Mouse (Mus musculus) hindbrain, embryonic 15.5 days (tissue): ENCODE measurements around the gene Neil1. TPM values are rescaled to one million over a fixed set of nuclear protein-coding genes. Genes with fewer than 3 reads are reported as not detected.
A peak's percentile ranks its signal among the peaks of the same experiment; 100 is the strongest.

Source experiments
- ATAC-seq: fragments of 200-750 bp; cut with Nextera tagmentation; 2 replicates; pipeline ENCODE4 v1.8.0; 2017; ENCODE audit warnings: low read depth, moderate number of reproducible peaks, moderate TSS enrichment; ENCODE audit not compliant: low FRiP score
- H3K27ac ChIP-seq: fragments of 300-500 bp; sonication (generic); replicated peaks from 2 replicates; pipeline ENCODE4 v1.5.1; 2015; ENCODE audit warnings: mild to moderate bottlenecking, inconsistent platforms
- H3K27me3 ChIP-seq: fragments of 300-500 bp; sonication (generic); 2 replicates; pipeline ENCODE4 v1.6.1; 2015; ENCODE audit warnings: control low read depth, inconsistent platforms
- H3K36me3 ChIP-seq: fragments of 300-500 bp; sonication (generic); 2 replicates; pipeline ENCODE4 v1.6.1; 2015; ENCODE audit warnings: control low read depth, inconsistent platforms
- H3K4me1 ChIP-seq: fragments of 300-500 bp; sonication (generic); replicated peaks from 2 replicates; pipeline ENCODE4 v1.6.1; 2015; ENCODE audit warnings: control low read depth, inconsistent platforms
- H3K4me2 ChIP-seq: fragments of 300-500 bp; sonication (generic); 2 replicates; pipeline ENCODE4 v1.6.1; 2015; ENCODE audit warnings: moderate library complexity, mild to moderate bottlenecking, inconsistent platforms
- H3K4me3 ChIP-seq: fragments of 300-500 bp; sonication (generic); 2 replicates; pipeline ENCODE4 v1.5.1; 2015; ENCODE audit warnings: mild to moderate bottlenecking, inconsistent platforms
- H3K9ac ChIP-seq: fragments of 300-500 bp; sonication (generic); 2 replicates; pipeline ENCODE4 v1.6.1; 2015; ENCODE audit warnings: inconsistent platforms
- H3K9me3 ChIP-seq: fragments of 300-500 bp; sonication (generic); 2 replicates; pipeline ENCODE4 v1.6.1; 2016; ENCODE audit warnings: control low read depth, inconsistent platforms
- WGBS: fragments of 180-500 bp; shearing (Covaris S2); methylation state at CpG from one replicate; pipeline ENCODE4 v1.1.7; 2015; 5-methylcytosine and 5-hydroxymethylcytosine counted together
- polyA plus RNA-seq: library from polyadenylated mRNA; unstranded; fragments of >200 nt; fragmentation: Nextera tagmentation; extraction: Ambion mirVana; gene quantifications from 2 replicates; pipeline ENCODE4 v1.2.1, GENCODE M21; 2015

The Neil1 gene
- 9.1 and 9.9 TPM in 2 replicates for polyA plus RNA-seq

DNA sequence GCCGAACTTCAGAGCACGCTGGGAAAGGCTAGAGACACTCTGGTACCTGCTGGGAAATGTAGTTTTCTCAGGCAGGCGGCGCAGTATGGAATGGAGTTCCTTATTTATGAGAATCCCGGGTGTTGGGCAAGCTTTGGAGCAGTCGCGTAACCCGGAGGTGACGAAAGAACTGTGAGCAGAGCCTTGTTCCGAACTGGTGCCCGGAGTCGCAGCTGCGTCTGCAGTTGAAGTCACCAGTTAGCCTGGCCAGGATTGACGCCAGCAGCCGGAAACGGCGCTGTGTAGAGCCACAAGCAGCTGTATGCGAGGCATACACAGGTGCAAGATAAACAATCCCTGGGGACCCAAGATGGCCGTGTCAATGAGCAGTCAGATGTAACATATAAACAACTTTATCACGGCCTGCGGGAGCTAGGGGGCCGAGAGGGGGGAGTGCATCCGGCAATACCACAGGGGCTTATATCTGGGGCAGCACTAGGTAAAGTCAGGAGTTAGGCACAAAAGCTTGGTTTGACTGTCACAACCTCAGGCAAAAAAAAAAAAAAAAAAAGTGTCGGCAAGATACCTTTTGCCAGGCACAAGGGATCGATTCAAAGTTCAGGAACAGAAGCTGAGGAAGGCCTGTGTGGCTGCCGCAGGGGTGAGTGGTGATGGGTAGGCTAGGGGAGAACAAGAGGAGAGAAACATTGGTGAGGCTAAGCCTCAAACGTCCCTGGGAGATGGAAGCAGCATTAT, at the start of gene Neil1:
Neil1 (minus strand) TSS at position 162 of the 735 bp plus-strand sequence.
- Histone ChIP-seq H3K36me3 (0 out of 2 replicates have a peak, but pooled peaks cover under 1% of the 10 kb centered on the region), H3K4me2 (peak within 1 kb of the TSS; percentile 87), H3K9ac (peak within 1 kb of the TSS; percentile 66), H3K9me3 (no peaks in the 10 kb centered on the region), H3K4me3 (peak within 1 kb of the TSS; percentile 52), H3K4me1 (peaks cover 23% of the 10 kb centered on the region), H3K27ac (peak within 1 kb of the TSS; percentile 83), H3K27me3 (no peaks in the 10 kb centered on the region)
- 2% methylated on average over 27 of the region's 27 CpGs for WGBS
- ATAC-seq = peak; percentile 96

DNA sequence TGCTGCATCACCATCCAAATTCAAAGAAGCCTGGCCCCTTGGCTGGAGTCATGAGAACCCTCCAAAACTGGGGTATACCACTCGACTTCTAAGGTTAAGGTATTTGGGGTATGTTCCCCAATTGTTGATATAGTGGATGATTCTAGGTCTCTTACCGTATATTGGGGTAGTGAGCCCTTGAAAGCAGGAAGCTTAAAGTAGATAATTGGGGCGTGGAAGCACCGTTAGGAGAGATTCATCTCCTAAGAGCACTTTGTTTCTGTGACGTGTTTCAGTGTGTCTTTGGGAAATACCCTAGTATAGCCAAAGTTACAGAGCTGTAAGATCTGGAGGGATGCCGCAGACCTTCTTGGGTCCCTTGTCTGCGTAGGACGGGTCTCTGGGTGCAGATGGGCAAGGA, 49.3 kb upstream of the Neil1 start:
- H3K4me3 ChIP-seq = no peak overlapping the region
- H3K9ac ChIP-seq = no peak overlapping the region
- H3K27me3 ChIP-seq = no peaks in the 10 kb centered on the region
- no peak overlapping the region for H3K27ac ChIP-seq
- no peaks in the 10 kb centered on the region for H3K36me3 ChIP-seq
- ATAC-seq = no peak
- no peak overlapping the region for H3K4me2 ChIP-seq
- WGBS = 74% methylated on average over 8 of the region's 8 CpGs
- no peaks in the 10 kb centered on the region for H3K4me1 ChIP-seq
- no peaks in the 10 kb centered on the region for H3K9me3 ChIP-seq

DNA sequence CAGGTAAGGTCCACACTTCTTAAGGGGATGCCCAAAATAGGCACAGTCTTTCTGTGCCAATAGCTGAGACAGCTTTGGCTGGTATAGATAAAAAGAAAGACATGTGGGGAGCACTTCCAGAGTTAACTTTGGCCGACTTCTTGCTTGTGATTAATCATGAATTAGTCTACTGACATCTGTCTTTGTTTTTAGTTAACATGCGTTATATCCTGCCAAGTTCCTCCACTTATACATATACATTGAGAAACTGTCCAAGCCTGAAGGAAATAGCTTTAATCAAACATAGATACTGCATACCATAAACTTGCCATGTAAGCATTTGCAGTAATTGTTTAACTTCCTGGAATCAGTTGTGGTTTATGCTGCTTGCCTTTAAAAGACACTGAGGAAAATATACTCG, 48.6 kb upstream of the Neil1 start:
- H3K27me3 ChIP-seq = no peaks in the 10 kb centered on the region
- no peak overlapping the region for H3K4me2 ChIP-seq
- no peak for ATAC-seq
- no peaks in the 10 kb centered on the region for H3K9me3 ChIP-seq
- WGBS = 70% methylated on average over 3 of the region's 3 CpGs
- no peak overlapping the region for H3K27ac ChIP-seq
- H3K4me1 ChIP-seq = no peaks in the 10 kb centered on the region
- H3K4me3 ChIP-seq = no peak overlapping the region
- H3K9ac ChIP-seq = no peak overlapping the region
- H3K36me3 ChIP-seq = no peaks in the 10 kb centered on the region

DNA sequence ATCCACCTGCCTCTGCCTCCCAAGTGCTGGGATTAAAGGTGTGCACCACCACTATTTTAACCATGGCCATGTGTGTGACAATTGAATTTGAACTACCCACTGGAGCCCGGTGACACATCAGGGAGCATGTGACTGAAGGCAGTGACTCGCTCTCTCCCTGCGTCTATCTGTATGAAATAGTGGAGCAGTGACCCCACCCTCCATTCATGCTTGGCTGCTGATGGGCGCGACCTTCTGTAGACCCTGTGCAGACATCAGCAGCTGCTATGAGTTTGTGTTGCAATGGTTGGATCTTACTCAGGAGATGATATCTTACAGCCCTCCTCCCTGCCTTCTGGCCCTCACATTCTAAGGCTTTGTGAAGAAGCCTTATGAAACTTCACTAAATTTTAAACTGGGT, 20.3 kb upstream of the Neil1 start:
- no peaks in the 10 kb centered on the region for H3K36me3 ChIP-seq
- no peaks in the 10 kb centered on the region for H3K9me3 ChIP-seq
- H3K27ac ChIP-seq = no peak overlapping the region
- no peak for ATAC-seq
- H3K9ac ChIP-seq = no peak overlapping the region
- 0 out of 2 replicates have a peak, but pooled peaks cover 2% of the 10 kb centered on the region for H3K27me3 ChIP-seq
- no peaks in the 10 kb centered on the region for H3K4me1 ChIP-seq
- WGBS = 89% methylated on average over 5 of the region's 5 CpGs
- H3K4me2 ChIP-seq = no peak overlapping the region
- H3K4me3 ChIP-seq = no peak overlapping the region

DNA sequence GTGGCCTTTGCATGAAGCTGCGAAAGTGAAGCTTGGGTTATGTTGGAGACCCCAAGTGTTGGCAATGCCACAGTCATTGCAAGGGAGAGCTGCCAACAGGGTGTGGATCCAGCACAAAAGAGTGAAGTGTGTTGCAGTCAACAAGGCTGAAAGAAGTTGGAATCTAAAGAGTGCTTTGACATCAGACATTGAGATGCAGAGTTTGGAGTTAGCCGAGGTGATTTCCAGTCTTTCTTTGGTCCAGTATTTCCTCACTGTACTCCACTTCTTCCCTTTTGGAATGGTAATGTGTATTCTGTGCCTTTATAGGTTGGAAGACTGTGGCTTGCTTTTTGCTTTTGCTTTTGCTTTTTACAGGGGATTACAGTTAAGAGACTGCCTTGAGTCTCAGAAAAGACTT, 18.1 kb upstream of the Neil1 start:
- H3K9ac ChIP-seq = no peak overlapping the region
- 0 out of 2 replicates have a peak, but pooled peaks cover 4% of the 10 kb centered on the region for H3K27me3 ChIP-seq
- no peaks in the 10 kb centered on the region for H3K36me3 ChIP-seq
- no peak for ATAC-seq
- H3K4me3 ChIP-seq = no peak overlapping the region
- no peak overlapping the region for H3K4me2 ChIP-seq
- H3K9me3 ChIP-seq = no peaks in the 10 kb centered on the region
- 85% methylated on average over 2 of the region's 2 CpGs for WGBS
- H3K27ac ChIP-seq = no peak overlapping the region
- H3K4me1 ChIP-seq = no peaks in the 10 kb centered on the region

DNA sequence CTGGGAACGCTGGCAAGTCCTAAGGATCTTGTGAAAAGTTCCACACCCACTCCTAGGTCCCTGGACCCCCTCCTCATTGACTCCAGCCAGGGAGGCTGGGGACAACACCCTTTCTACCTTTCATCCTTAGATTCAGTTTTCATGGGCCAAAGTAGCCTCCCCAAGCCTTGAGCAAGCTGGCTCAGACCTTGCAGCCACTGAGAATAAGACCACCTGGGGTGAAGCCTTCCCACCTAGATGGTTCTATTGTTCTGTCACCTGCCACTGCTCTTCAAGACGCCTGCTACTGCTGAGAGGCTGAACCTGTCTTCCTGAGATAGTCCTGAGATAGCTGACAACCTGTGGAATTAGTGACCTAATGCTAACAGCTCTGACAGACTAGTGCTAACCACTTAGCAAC, 15.0 kb upstream of the Neil1 start:
- no peak for ATAC-seq
- H3K9me3 ChIP-seq = no peaks in the 10 kb centered on the region
- 40% methylated on average over 2 of the region's 2 CpGs for WGBS
- H3K27me3 ChIP-seq = 0 out of 2 replicates have a peak, but pooled peaks cover 4% of the 10 kb centered on the region
- no peak overlapping the region for H3K4me3 ChIP-seq
- H3K36me3 ChIP-seq = no peaks in the 10 kb centered on the region
- no peak overlapping the region for H3K4me2 ChIP-seq
- H3K4me1 ChIP-seq = 0 out of 2 replicates have a peak, but pooled peaks cover 5% of the 10 kb centered on the region
- H3K27ac ChIP-seq = no peak overlapping the region
- H3K9ac ChIP-seq = no peak overlapping the region

DNA sequence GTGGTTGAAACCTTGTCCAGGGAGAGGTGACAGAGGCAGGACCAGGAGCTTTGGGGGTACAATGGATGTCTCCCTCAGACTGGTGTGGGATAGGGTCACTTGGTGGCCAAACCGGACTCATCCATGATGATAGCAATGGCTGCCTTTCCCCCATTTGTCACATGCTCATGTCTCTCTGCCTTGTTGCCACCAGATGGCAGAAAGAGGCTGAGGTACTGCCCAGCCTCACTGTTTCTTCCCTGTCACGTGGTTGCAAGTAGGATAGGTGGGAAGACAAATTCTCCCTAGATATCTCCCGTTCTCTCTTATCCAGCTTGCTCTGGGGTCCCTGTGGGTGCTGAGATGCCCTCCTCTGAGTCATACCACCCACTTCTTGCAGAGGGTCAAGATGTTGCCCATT, 14.4 kb upstream of the Neil1 start:
- Histone ChIP-seq H3K9ac (no peak overlapping the region), H3K27me3 (0 out of 2 replicates have a peak, but pooled peaks cover 4% of the 10 kb centered on the region), H3K36me3 (no peaks in the 10 kb centered on the region), H3K9me3 (no peaks in the 10 kb centered on the region), H3K4me1 (peaks cover 8% of the 10 kb centered on the region), H3K4me2 (no peak overlapping the region), H3K4me3 (no peak overlapping the region), H3K27ac (no peak overlapping the region)
- no peak for ATAC-seq
- WGBS = 15% methylated on average over 3 of the region's 3 CpGs

DNA sequence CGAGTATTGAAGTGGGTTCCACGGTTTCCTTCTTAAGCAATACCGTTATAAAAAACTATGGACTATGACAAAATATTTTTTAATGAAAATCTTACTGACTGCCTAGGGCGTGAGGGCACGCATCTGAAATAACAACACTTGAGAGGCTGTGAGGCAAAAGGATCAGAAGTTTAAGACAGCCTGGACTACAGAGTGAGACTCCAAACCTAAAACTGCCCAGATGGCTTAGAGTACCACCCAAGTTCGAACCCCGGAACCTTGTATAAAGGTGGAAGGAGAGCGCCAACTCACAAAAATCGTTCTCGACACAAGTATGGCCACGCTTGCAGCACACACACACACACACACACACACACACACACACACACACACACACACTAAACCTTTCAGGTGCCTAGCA, 10.4 kb upstream of the Neil1 start:
- 38% methylated on average over 11 of the region's 11 CpGs for WGBS
- Histone ChIP-seq H3K9ac (peak overlapping the region; percentile 77), H3K27me3 (0 out of 2 replicates have a peak, but pooled peaks cover 2% of the 10 kb centered on the region), H3K9me3 (no peaks in the 10 kb centered on the region), H3K36me3 (peaks cover 7% of the 10 kb centered on the region; the same call in 1 of the 2 replicates), H3K27ac (peak overlapping the region; percentile 59), H3K4me2 (peak overlapping the region; percentile 95), H3K4me1 (peaks cover 28% of the 10 kb centered on the region), H3K4me3 (peak overlapping the region; percentile 88)
- ATAC-seq = peak; percentile 45

DNA sequence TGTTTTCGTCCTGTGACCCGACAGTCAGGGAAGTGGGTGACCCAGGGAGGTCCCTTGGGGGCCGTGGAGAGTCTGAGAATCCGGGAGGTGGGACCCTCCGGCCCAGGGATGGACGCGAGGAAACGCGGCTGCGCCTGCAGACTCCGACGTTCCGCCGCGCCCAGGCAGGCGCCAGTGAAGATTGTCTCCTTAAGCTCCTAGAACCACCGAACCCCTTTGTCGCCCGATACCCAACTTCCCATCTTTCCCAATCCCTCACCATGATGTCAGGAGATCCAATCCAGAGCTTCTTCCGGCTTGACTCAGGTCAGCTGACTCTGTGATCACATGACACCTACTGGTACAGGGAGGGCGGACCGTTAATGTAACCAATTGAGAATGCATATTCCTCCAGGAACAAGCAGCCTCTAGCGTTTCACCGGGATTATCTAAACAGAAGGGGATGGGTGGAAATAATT, 9.9 kb upstream of the Neil1 start, which contains the start of gene Commd4:
Commd4 (minus strand) TSS at position 319 of the 458 bp plus-strand sequence.
- H3K9ac ChIP-seq = peak within 1 kb of the TSS; percentile 77
- peak; percentile 91 for ATAC-seq
- no peaks in the 10 kb centered on the region for H3K9me3 ChIP-seq
- 0 out of 2 replicates have a peak, but pooled peaks cover 2% of the 10 kb centered on the region for H3K27me3 ChIP-seq
- H3K4me3 ChIP-seq = peak within 1 kb of the TSS; percentile 88
- peaks cover 28% of the 10 kb centered on the region for H3K4me1 ChIP-seq
- peaks cover 7% of the 10 kb centered on the region; the same call in 1 of the 2 replicates for H3K36me3 ChIP-seq
- H3K4me2 ChIP-seq = peak within 1 kb of the TSS; percentile 95
- under 1% methylated on average over 24 of the region's 24 CpGs for WGBS
- peak within 1 kb of the TSS; percentile 85 for H3K27ac ChIP-seq

DNA sequence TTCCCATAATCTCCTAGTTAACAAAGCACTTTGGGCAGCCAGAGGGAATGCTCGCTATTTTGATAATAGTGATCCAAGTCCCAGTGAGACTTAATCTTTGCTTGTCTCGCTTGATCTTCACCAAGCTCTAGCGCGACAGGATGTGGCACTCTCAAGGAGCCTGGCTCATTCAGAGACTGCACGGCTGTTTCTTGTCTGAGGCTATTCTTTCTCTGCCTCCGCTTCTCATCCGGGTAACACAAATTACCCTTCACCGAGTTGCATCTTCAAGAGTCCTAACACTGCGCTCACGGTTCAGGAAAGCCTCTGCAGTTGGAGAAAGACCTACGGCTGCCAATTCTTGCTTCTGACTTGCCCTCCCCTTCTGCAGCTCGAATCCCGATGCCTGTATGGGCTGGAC, 9.4 kb upstream of the Neil1 start:
- WGBS = 34% methylated on average over 13 of the region's 13 CpGs
- H3K27ac ChIP-seq = peak overlapping the region; percentile 85
- peak overlapping the region; percentile 77 for H3K9ac ChIP-seq
- H3K4me2 ChIP-seq = peak overlapping the region; percentile 95
- no peak for ATAC-seq
- peaks cover 7% of the 10 kb centered on the region; the same call in 1 of the 2 replicates for H3K36me3 ChIP-seq
- peaks cover 28% of the 10 kb centered on the region for H3K4me1 ChIP-seq
- peak overlapping the region; percentile 88 for H3K4me3 ChIP-seq
- H3K27me3 ChIP-seq = no peaks in the 10 kb centered on the region
- H3K9me3 ChIP-seq = no peaks in the 10 kb centered on the region

DNA sequence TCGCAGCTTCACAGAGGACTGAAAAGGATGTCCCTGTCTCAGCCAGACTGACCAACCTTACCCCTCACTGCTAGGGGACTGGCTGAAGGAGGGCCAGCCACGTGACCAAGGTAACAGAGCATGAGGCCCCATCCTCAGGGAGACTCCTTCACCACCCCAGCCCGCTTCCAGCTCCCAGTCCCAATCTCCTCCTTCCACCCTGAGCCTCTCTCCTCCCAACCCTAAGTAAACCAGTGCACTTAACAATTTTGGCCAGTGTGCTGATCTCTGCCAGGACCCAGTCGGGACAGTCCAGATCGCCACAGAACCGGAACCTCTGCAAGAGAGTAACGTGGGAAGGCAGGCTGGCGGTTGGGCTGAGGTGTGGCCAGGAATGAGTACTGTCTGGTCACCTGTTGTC, 8.7 kb upstream of the Neil1 start:
- no peaks in the 10 kb centered on the region for H3K27me3 ChIP-seq

DNA sequence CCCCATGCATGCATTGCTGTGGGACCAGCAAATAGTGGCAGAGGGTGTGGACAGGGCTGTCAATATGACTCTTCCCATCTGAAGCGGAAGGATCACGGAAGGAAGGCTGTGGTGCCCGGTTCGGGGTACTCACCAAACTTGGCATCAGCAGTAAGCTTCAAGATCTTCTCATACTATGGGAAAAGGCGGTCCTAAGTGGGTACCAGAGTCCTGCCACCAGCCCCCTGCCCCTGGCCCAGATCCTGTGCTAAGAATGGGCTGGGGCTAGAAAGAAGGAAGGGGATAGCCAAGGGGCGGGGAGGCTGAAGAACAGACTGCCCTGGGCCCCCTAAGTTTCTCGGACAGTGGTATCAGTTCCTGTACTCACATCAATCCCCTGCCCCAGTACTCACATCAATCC, 8.3 kb upstream of the Neil1 start:
- Histone ChIP-seq H3K4me3 (no peak overlapping the region), H3K36me3 (peaks cover 7% of the 10 kb centered on the region; the same call in 1 of the 2 replicates), H3K4me2 (no peak overlapping the region), H3K27ac (no peak overlapping the region), H3K27me3 (no peaks in the 10 kb centered on the region), H3K4me1 (peaks cover 28% of the 10 kb centered on the region), H3K9me3 (no peaks in the 10 kb centered on the region), H3K9ac (no peak overlapping the region)
- 93% methylated on average over 7 of the region's 7 CpGs for WGBS
- no peak for ATAC-seq

More for the DNA sequence above, 8.7 kb upstream of the Neil1 start:
- H3K4me2 ChIP-seq = peak overlapping the region; percentile 95
- H3K27ac ChIP-seq = no peak overlapping the region
- peaks cover 7% of the 10 kb centered on the region; the same call in 1 of the 2 replicates for H3K36me3 ChIP-seq
- H3K9me3 ChIP-seq = no peaks in the 10 kb centered on the region
- no peak overlapping the region for H3K9ac ChIP-seq
- ATAC-seq = no peak
- H3K4me1 ChIP-seq = peaks cover 28% of the 10 kb centered on the region
- H3K4me3 ChIP-seq = peak overlapping the region; percentile 88; the same call in 1 of the 2 replicates
- WGBS = 87% methylated on average over 8 of the region's 8 CpGs
